Mouse (Mus musculus): ENCODE measurements around the gene Acbd6. TPM values are rescaled to one million over a fixed set of nuclear protein-coding genes. Genes with fewer than 3 reads are reported as not detected.
A peak's percentile ranks its signal among the peaks of the same experiment; 100 is the strongest.

The Acbd6 gene
- total RNA-seq (2021): 10 to 100 TPM; 50.0 to 54.9 TPM
- long read RNA-seq, experiment 1, full-length matches to known transcripts: 31 of 31 reads
- long read RNA-seq, experiment 1, partial matches to known transcripts: 0 of 31 reads
- long read RNA-seq, experiment 1, other reads (novel, unspliced or antisense): 0 of 31 reads
- long read RNA-seq, experiment 2, full-length matches to known transcripts: 42 of 43 reads
- long read RNA-seq, experiment 2, partial matches to known transcripts: 0 of 43 reads
- long read RNA-seq, experiment 2, other reads (novel, unspliced or antisense): 1 of 43 reads

GRCm38 (mm10) chr1:155558012-155558842 lies at the start of gene Acbd6:
Acbd6 (plus strand) TSS chr1:155558120.
- intact Hi-C loops (cut with DNase I; ENCODE audit: low total_unique reads): no loop called here
- DNase-seq: peak; percentile 72

- intact Hi-C loops (cut with DNase I; ENCODE audit: low total_unique reads): no loop called here
Measured at GRCm38 (mm10) chr1:155510263-155510662, 47.7 kb upstream of the Acbd6 start.

GRCm38 (mm10) chr1:155515866-155516265 lies 42.1 kb upstream of the Acbd6 start:
- DNase-seq: no peak
- intact Hi-C loops (cut with DNase I; ENCODE audit: low total_unique reads): no loop called here

More at GRCm38 (mm10) chr1:155510263-155510662, 47.7 kb upstream of the Acbd6 start:
- no peak for DNase-seq

GRCm38 (mm10) chr1:155516594-155516993 lies 41.3 kb upstream of the Acbd6 start:
- peak; percentile 58 for DNase-seq

GRCm38 (mm10) chr1:155517060-155517459 lies 40.9 kb upstream of the Acbd6 start:
- intact Hi-C loops (cut with DNase I; ENCODE audit: low total_unique reads): no loop called here
- DNase-seq: no peak

More at GRCm38 (mm10) chr1:155516594-155516993, 41.3 kb upstream of the Acbd6 start:
- intact Hi-C loops (cut with DNase I; ENCODE audit: low total_unique reads): no loop called here

- intact Hi-C loops (cut with DNase I; ENCODE audit: low total_unique reads): no loop called here
- DNase-seq: no peak
Measured at GRCm38 (mm10) chr1:155520285-155520684, 37.6 kb upstream of the Acbd6 start.

- intact Hi-C loops (cut with DNase I; ENCODE audit: low total_unique reads): no loop called here
- no peak for DNase-seq
Measured at GRCm38 (mm10) chr1:155522493-155522892, 35.4 kb upstream of the Acbd6 start.

GRCm38 (mm10) chr1:155526176-155526575 lies 31.7 kb upstream of the Acbd6 start:
- no peak for DNase-seq
- intact Hi-C loops (cut with DNase I; ENCODE audit: low total_unique reads): no loop called here

GRCm38 (mm10) chr1:155527027-155527786 lies 30.7 kb upstream of the Acbd6 start:
- intact Hi-C loops (cut with DNase I; ENCODE audit: low total_unique reads): no loop called here
- DNase-seq: no peak

GRCm38 (mm10) chr1:155527787-155528158 lies 30.1 kb upstream of the Acbd6 start:
- DNase-seq: no peak
- intact Hi-C loops (cut with DNase I; ENCODE audit: low total_unique reads): no loop called here

GRCm38 (mm10) chr1:155528405-155529119 lies 29.4 kb upstream of the Acbd6 start:
- intact Hi-C loops (cut with DNase I; ENCODE audit: low total_unique reads): no loop called here
- no peak for DNase-seq

GRCm38 (mm10) chr1:155529120-155529963 lies 28.6 kb upstream of the Acbd6 start:
- intact Hi-C loops (cut with DNase I; ENCODE audit: low total_unique reads): no loop called here
- no peak for DNase-seq

- no peak for DNase-seq
- intact Hi-C loops (cut with DNase I; ENCODE audit: low total_unique reads): loop anchor here (10.0 kb wide), 1 partner anchor 116 kb away; the partner anchor contains the start of gene Xpr1
Measured at GRCm38 (mm10) chr1:155530561-155531457, 27.1 kb upstream of the Acbd6 start.

- intact Hi-C loops (cut with DNase I; ENCODE audit: low total_unique reads): loop anchor here (10.0 kb wide), 1 partner anchor 118 kb away; the partner anchor contains the start of gene Xpr1
- no peak for DNase-seq
Measured at GRCm38 (mm10) chr1:155532396-155532795, 25.5 kb upstream of the Acbd6 start.

- DNase-seq: peak; percentile 49
- intact Hi-C loops (cut with DNase I; ENCODE audit: low total_unique reads): loop anchor here (10.0 kb wide), 1 partner anchor 118 kb away; the partner anchor contains the start of gene Xpr1
Measured at GRCm38 (mm10) chr1:155532833-155533688, 24.9 kb upstream of the Acbd6 start.

GRCm38 (mm10) chr1:155533689-155533965 lies 24.3 kb upstream of the Acbd6 start:
- intact Hi-C loops (cut with DNase I; ENCODE audit: low total_unique reads): loop anchor here (10.0 kb wide), 1 partner anchor 119 kb away; the partner anchor contains the start of gene Xpr1
- DNase-seq: no peak
